Comparison of ENCODE assay signal across 15 mouse cellular contexts in genomic region chr14:44070595-44070994, GRCm38 (mm10). TPM values are rescaled to one million over a fixed set of nuclear protein-coding genes. Genes with fewer than 3 reads are reported as not detected.
"Had no signal": no experiment of that assay in that cellular context is flagged by ENCODE, and none has a peak within 500 bp of the region (broad histone marks: within the 10 kb centered on the region; RNA-seq: fewer than 3 reads in every experiment).

No protein-coding gene starts in this region.

RNA-seq across cellular contexts. Expression of gene Ear2, which starts 31.9 kb away (rescaled TPM):
- total RNA-seq: hindbrain, postnatal 0 days; layer of hippocampus, adult 18-20 months; layer of hippocampus, adult 2 months; layer of hippocampus, adult 8-10 months; layer of hippocampus, postnatal 10 days; layer of hippocampus, postnatal 14 days; layer of hippocampus, postnatal 25 days; layer of hippocampus, postnatal 36 days; left cerebral cortex, adult 18-20 months had no signal

RNA-seq across cellular contexts. Expression of gene Gm3327, which starts 53.1 kb away (rescaled TPM):
- total RNA-seq: heart, postnatal 10 days; heart, postnatal 14 days; heart, postnatal 25 days; heart, postnatal 36 days; heart, postnatal 4 days; hematopoietic stem cell, adult 5-6 weeks; hindbrain, postnatal 0 days; layer of hippocampus, adult 18-20 months; layer of hippocampus, adult 2 months; layer of hippocampus, adult 8-10 months; layer of hippocampus, postnatal 10 days; layer of hippocampus, postnatal 14 days; layer of hippocampus, postnatal 25 days; layer of hippocampus, postnatal 36 days; left cerebral cortex, adult 18-20 months had no signal
